Mouse (Mus musculus) gastrocnemius, adult 2 months (tissue): ENCODE data around the gene Wtip. TPM values are rescaled to one million over a fixed set of nuclear protein-coding genes. Genes with fewer than 3 reads are reported as not detected.
"Not testable (repeated sequence)": the region's sequence is repeated elsewhere in the genome, so short reads cannot be mapped to it uniquely, and the experiment has no call there.

Experiments used
- DNase-seq: peaks from one replicate; pipeline ENCODE4 v3.0.0; 2022
- H3K27ac ChIP-seq: fragments of 200-600 bp; 2 replicates; pipeline ENCODE4 v1.8.1; 2022; ENCODE audit warnings: mild to moderate bottlenecking
- H3K4me3 ChIP-seq: fragments of 200-600 bp; 2 replicates; pipeline ENCODE4 v1.8.1; 2022; ENCODE audit warnings: mild to moderate bottlenecking, moderate library complexity
- CTCF ChIP-seq: fragments of 200-600 bp; IDR thresholded peaks from 2 replicates; pipeline ENCODE4 v1.8.1; 2022; ENCODE audit warnings: antibody characterized with exemption, mild to moderate bottlenecking, moderate library complexity
- intact Hi-C: fragments of 180-260 bp; cut with DNase I; formaldehyde crosslinking; loops from one replicate; pipeline ENCODE4 v1.15.1; 2025
- long read RNA-seq, 2 experiments: library from polyadenylated mRNA; stranded (forward); transcript quantifications; one replicate each; pipeline ENCODE4 v2.0.0; 2021
- total RNA-seq, 2 experiments: library from RNA; stranded (reverse); gene quantifications; 2 replicates each; pipeline ENCODE4 v1.2.3; 2021

The Wtip gene
- total RNA-seq, result 1 to 10 TPM; 3.2 to 3.9 TPM
- long read RNA-seq, experiment 1, transcript Wtip-201 (8 exons, 1,962 nt), result major isoform, 6 of 7 reads
- long read RNA-seq, experiment 1, partial matches to known transcripts, result 1 of 7 reads
- long read RNA-seq, experiment 1, other reads (novel, unspliced or antisense), result 0 of 7 reads
- long read RNA-seq, experiment 2, transcript Wtip-201 (8 exons, 1,962 nt), result major isoform, 8 of 8 reads
- long read RNA-seq, experiment 2, partial matches to known transcripts, result 0 of 8 reads
- long read RNA-seq, experiment 2, other reads (novel, unspliced or antisense), result 0 of 8 reads

DNA sequence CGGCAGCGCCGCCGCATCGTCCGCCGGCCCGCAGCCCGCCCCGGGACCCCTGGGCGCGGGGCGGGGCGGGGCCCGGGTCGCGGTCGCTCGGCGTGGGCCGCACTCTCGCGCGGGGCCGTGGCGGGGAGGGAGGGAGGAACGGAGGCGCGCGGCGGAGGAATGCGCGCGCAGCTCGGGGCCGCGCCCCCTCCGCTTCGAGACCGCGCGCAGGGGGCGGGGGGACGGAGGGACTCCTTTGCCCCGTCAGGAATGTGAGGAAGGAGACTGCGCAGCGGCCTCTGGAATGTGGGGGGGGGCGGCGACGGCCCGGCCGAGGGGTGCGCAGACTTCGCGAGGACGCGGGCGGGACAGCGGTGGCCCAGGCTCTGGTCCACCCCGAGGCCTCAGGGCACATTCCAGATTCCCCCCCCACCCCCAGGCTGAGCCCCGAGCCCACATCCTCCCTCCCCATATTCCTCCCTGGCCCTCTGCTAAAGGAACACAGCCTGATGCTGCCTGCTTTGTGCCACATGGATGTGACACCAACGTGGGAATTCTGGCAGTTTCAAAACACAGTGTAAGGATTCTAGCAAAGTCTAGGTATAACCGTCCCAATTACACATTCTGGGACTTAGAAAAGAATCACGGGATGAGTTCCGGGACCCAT lies at the start of gene Wtip:
Gene Wtip (minus strand): TSS at position 152 of the 646 bp plus-strand sequence.
- intact Hi-C loops, result loop anchor here (5.0 kb wide), 1 partner anchor 64 kb away; the partner anchor contains the start of gene Pdcd2l
- Histone ChIP-seq H3K4me3 (peak within 1 kb of the TSS; percentile 77), H3K27ac (peak within 1 kb of the TSS; percentile 86)
- DNase-seq, result peak; percentile 89
- TF ChIP-seq CTCF, result no peak

DNA sequence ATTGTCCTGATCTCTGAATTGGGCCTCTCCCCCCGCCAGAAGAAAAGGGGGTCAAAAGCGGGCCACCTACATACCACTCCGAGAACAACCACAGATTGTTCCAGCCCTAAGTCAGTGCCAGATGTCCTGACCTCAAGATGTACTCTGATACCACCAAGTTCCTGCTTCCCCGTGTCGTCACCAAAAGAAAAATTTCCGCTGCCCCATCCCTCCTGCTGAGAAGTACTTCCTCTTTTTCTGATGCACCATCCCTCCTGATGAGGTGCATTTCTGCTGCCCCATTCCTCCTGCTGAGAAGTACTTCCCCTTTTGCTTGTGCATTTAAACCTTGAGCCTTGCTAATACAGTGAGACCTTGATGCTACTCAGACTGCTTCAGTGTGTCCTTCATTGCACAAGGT lies 43.2 kb upstream of the Wtip start:
- DNase-seq, H3K4me3 ChIP-seq, H3K27ac ChIP-seq, intact Hi-C loops: not testable (repeated sequence)

DNA sequence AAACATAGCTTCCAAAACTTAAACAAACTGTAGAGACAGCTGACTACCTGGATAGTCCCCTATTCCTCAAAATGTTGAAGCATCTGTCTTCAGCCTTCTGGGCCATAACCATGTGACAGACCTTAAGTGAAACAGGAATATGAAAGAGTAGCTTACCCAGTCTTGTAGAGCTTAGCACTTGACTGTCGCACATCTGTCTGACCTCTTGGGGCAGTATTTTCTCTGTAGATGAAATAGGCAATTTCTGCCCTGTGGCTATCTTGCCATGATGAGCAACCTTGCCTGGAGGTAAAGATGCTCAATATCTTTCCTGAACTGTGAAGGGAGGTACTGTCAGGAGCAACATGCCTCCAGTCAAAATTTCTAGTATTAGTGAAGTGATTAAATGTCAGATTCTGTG lies 39.2 kb upstream of the Wtip start:
- intact Hi-C loops, result no loop called here
- TF ChIP-seq CTCF, result no peak
- no peak overlapping the region for H3K27ac ChIP-seq
- DNase-seq, result no peak
- H3K4me3 ChIP-seq, result no peak overlapping the region

DNA sequence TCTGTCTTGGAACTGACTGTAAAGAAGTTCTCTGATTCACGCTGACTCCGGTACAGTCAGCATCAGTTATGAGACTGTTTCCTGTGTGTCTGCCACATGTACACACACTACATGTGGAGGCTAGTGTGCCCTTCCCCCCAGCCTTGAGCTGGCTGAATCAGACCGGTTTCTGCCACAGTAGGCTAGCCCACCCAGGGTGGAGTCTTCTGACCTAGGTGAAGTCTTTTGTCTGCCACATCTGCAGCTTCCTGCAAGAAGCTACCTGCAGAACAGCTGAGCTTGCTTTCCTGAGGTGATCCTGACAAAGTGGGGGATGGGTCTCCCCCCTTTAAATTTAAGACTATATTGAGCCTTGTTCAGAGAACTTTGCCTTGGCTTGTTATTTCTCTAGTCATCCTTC lies 36.4 kb upstream of the Wtip start, which contains the start of gene Uba2:
Gene Uba2 (minus strand): TSS at position 146 of the 400 bp plus-strand sequence.
- no peak for DNase-seq
- Histone ChIP-seq H3K4me3 (peak within 1 kb of the TSS; percentile 91), H3K27ac (peak within 1 kb of the TSS; percentile 96)
- no peak for TF ChIP-seq CTCF
- intact Hi-C loops, result loop anchor here (10.0 kb wide), 1 partner anchor 885 kb away; the partner anchor contains the start of gene Cebpg

DNA sequence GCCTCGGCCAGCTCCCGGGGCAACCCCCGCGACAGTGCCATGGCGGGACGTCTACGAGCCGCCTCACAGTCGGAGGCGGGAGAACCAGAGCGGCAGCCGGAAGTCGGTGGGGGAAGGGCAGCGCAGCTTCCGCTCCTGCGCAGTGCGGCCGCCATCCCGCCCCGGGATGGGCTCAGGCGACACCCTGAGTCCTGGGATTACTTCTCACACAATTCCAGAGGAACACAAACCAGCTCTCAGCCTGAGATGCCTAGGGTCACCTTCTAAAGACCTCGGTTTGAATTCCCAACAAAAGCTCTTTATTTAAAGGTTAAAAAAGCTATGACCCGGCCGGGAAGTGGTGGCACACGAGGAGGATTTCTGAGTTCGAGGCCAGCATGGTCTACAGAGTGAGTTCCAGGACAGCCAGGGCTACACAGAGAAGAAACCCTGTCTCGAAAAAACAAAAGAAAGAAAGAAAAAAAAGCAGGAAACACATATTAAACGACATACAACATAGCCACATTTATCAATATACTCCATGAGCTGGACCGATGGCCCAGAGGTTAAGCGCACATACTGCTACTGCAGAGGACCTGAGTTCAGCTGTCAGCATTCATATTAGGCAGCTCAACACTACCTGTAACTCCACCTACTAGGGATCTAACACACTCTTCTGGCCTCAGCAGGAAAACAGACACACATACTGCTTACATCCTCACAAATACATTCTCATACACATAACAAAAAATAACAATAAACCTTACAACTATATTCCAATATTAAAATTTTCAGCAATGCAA lies 35.6 kb upstream of the Wtip start:
- Histone ChIP-seq H3K4me3 (peak overlapping the region; percentile 91), H3K27ac (peak overlapping the region; percentile 96)
- TF ChIP-seq CTCF, result no peak
- DNase-seq, result peak; percentile 96
- intact Hi-C loops, result loop anchor here (10.0 kb wide), 1 partner anchor 886 kb away; the partner anchor contains the start of gene Cebpg

DNA sequence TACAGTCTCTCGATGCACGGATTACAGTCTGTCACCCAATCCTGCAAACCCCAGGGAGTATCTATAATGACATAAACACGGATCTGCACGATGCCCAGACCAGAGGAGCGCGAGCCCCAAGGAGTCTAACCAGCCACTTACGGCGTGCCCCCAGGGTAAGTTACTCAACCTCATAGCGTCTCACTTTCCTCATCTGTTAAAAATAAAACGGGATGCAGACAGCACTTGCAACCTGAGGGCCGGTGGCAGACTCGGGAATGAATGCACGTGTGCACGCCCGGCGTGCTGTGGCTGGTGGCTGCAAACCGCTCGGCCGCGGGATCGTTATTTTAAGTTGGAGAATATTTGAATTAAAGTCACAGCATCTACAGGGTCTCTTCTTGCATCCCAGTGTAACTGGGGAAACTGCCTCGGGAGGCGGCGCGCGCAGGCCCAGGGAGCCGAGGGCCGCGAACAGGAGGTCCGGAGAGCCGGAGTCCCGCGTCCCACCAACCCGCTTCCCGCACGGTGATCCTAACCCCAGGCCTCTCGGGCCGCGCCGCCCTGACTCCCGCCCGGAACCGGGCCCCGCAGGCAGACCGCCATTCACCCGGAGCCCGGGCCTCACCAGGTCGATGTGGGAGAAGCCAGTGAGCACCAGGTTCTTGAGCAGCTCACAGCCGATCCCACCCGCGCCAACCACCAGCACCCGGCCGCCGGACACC lies 34.9 kb upstream of the Wtip start:
- intact Hi-C loops, result loop anchor here (10.0 kb wide), 1 partner anchor 887 kb away; the partner anchor contains the start of gene Cebpg
- Histone ChIP-seq H3K27ac (peak overlapping the region; percentile 96), H3K4me3 (peak overlapping the region; percentile 91)
- peak; percentile 79 for DNase-seq
- no peak for TF ChIP-seq CTCF

DNA sequence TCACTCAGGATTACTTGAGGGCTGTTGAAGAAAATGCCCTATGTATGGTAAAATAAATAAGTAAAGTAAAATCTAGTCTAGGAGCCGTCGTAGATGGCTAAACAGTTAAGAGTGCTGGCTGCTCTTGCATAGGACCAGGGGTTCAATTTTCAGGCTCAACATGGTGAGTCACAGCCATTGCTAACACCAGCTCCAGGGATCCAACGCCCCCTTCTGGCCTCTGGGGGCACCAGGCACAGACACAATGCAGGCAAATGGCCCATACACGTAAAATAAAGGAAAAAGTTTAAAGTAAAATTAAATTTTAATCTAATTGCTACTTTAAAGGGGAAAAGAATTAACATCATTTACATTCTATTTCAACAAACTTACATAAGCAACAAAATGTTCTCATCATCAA lies 33.8 kb upstream of the Wtip start:
- intact Hi-C loops, result loop anchor here (10.0 kb wide), 1 partner anchor 888 kb away; the partner anchor contains the start of gene Cebpg
- peak; percentile 37 for DNase-seq
- H3K4me3 ChIP-seq, result peak overlapping the region; percentile 91
- peak overlapping the region; percentile 96 for H3K27ac ChIP-seq
- peak; percentile 54 for TF ChIP-seq CTCF

DNA sequence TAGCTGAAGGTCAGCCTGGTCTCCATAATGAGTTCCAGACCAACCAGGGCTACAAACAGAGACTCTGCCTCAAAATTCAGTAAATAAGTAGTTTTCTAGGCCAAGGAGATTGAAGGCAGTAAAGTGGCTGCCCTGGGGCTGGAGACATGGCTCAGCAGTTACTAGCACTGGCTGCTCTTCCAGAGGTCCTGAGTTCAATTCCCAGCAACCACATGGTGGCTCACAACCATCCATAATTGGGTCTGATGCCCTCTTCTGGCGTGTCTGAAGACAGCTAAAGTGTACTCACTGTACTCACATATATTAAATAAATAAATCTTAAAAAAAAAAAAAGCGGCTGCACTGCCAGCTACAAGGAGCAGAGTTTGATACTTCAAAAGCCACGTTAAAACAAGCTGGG lies 32.9 kb upstream of the Wtip start:
- H3K4me3 ChIP-seq, result no peak overlapping the region
- H3K27ac ChIP-seq, result peak overlapping the region; percentile 96
- DNase-seq, result no peak
- intact Hi-C loops, result loop anchor here (10.0 kb wide), 1 partner anchor 889 kb away; the partner anchor contains the start of gene Cebpg
- no peak for TF ChIP-seq CTCF

DNA sequence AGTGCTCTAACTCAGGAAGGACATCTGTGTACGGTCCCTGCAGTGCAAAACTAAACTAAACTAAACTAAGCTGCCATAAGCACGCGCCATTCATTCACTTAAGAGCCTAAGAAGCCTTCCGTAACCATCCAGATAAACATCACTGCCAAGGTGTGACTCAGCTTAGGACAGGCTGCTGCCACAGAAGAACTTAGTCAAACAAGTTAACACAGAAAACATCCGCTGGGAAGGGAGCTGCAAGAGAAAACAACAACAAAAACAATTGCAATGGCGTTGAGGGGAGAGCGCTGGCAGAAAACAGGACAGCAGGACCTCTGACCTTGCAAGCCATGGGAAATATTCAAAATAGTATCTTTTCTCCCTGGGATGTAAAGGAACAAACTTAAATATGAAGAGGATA lies 31.6 kb upstream of the Wtip start:
- no peak for TF ChIP-seq CTCF
- H3K4me3 ChIP-seq, result no peak overlapping the region
- intact Hi-C loops, result loop anchor here (10.0 kb wide), 1 partner anchor 890 kb away; the partner anchor contains the start of gene Cebpg
- peak overlapping the region; percentile 41 for H3K27ac ChIP-seq
- DNase-seq, result no peak

DNA sequence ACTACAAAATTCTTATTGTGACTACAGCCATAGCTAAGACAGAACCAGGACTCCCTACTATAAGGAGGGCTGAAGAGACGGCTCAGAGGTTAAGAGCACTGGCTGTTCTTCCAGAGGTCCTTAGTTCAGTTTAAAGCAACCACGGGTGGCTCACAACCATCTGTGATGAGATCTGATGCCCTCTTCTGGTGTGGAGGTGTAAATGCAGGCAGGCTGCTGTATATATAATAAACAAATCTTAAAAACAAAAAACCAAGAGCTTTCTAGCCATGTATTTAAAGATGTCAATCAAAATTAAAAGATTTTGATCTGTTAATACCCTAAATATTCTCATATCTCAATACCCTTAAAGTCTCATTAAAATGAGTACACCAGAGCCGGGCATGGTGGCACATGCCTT lies 26.1 kb upstream of the Wtip start:
- intact Hi-C loops, result no loop called here
- peak; percentile 31; the same call in 1 of the 2 replicates for TF ChIP-seq CTCF
- H3K27ac ChIP-seq, result no peak overlapping the region
- DNase-seq, result no peak
- H3K4me3 ChIP-seq, result no peak overlapping the region

DNA sequence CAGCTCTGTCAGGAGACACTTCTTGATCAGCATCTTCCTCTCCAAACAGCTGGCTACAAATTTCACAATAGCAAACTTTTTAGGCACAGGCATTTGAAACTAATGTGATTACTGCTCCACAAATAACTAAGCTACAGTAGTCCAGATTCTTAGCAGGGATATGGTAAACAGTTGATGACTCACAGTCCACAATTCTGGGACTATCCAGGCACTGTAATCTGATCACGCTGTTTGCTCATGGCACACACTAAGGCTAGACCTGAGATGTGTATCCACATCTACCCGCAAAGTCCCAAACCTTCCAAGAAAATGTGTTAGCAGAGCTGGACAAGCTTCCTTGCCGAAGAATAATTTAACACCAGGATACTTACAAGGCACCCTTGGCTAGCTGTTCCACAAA lies 24.9 kb upstream of the Wtip start:
- intact Hi-C loops, result no loop called here
- Histone ChIP-seq H3K4me3 (no peak overlapping the region), H3K27ac (peak overlapping the region; percentile 20; the same call in 1 of the 2 replicates)
- no peak for DNase-seq
- no peak for TF ChIP-seq CTCF

DNA sequence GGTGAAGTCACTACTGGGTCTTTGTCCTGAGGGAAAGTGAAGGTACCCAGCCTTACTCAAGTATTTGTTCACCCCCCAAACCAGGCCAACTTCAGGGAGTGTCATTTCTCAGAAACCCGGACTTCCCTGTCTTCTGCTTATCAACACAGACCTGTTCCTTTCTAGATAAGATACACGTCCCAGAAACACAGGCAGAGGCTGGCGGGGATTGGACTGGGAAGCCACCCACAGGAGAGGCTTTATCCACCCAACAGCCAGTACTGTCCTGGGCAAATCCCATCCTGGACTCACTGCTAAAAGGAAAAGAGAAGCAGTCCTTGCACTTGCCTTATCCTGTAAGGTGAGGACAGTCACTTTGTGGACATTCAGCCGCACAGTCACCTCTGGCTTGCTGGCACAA lies 14.1 kb upstream of the Wtip start:
- H3K27ac ChIP-seq, result no peak overlapping the region
- intact Hi-C loops, result loop anchor here (10.0 kb wide), 1 partner anchor 668 kb away; the partner anchor contains the start of gene Chst8
- no peak for TF ChIP-seq CTCF
- no peak overlapping the region for H3K4me3 ChIP-seq
- DNase-seq, result no peak
